Mouse (Mus musculus) spleen, adult 12 weeks (tissue): ENCODE measurements around the gene Olfr522.
"Not testable (repeated sequence)": the region's sequence is repeated elsewhere in the genome, so short reads cannot be mapped to it uniquely, and the experiment has no call there.

Source experiments
- DNase-seq: peaks from one replicate; pipeline ENCODE4 v3.0.0; 2022; ENCODE audit warnings: low spot score

Gene Olfr522

GRCm38 (mm10) chr7:140160363-140160762 is 4.2 kb downstream of the Olfr522 start:
- no peak for DNase-seq

DNA sequence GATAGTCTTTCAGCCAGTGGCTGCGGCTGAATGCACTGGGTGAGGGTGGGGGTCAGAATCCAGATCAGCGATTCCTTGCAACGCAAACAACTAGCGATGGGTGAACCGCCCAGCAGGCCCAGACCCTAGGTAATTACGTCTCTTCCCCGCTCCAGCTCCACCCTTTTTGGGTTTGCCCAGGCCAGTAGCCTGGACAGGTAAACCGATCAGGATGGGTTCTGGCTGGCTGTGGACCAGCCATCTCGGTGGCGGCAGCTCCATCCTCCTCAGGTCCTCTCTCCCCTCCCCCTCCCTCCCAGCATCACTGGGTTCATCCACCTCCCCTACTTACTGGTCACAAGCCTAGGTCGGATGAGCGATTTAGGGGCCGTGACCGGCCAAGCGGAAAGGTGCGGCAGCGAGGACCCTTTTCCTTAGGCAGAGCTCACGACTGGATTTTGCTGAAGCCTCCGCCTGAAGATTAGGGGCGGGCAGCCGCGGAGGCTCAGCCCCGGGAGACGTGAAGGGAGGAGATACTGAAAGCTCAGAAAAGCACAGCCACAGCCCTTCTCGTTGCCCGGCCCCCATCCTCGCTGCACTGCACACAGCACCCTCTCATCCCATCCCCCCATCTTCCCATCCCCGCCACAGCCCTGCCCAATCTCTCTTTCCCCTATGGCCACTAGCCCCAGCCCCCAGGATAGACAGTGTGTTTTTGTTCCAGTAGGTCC is 10.2 kb downstream of the Olfr522 start, which contains the start of gene Sprn:
TSS of gene Sprn (minus strand) at position 660 of the 710 bp plus-strand sequence.
- no peak for DNase-seq

GRCm38 (mm10) chr7:140153829-140154217 is 10.7 kb downstream of the Olfr522 start:
- no peak for DNase-seq

GRCm38 (mm10) chr7:140153383-140153782 is 11.2 kb downstream of the Olfr522 start:
- DNase-seq, result no peak

- DNase-seq, result no peak
Measured at GRCm38 (mm10) chr7:140144550-140144949, 20.0 kb downstream of the Olfr522 start.

- peak; percentile 31 for DNase-seq
Measured at GRCm38 (mm10) chr7:140141350-140141749, 23.2 kb downstream of the Olfr522 start.

DNA sequence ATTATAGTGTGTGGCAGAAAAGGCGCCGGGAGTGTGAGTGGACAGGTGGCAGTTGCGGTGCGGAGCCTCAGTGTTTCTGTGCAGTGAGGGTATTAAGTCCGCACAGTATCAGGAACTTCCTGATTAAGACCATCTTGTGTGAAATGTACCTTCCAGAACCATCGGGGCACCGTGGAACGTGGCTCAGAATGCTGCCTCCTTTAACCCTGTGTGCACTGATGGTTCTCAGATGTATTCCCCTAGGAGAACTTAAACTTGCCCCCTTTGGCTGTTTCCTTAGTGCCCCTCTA is 26.6 kb downstream of the Olfr522 start:
- DNase-seq, result no peak

DNA sequence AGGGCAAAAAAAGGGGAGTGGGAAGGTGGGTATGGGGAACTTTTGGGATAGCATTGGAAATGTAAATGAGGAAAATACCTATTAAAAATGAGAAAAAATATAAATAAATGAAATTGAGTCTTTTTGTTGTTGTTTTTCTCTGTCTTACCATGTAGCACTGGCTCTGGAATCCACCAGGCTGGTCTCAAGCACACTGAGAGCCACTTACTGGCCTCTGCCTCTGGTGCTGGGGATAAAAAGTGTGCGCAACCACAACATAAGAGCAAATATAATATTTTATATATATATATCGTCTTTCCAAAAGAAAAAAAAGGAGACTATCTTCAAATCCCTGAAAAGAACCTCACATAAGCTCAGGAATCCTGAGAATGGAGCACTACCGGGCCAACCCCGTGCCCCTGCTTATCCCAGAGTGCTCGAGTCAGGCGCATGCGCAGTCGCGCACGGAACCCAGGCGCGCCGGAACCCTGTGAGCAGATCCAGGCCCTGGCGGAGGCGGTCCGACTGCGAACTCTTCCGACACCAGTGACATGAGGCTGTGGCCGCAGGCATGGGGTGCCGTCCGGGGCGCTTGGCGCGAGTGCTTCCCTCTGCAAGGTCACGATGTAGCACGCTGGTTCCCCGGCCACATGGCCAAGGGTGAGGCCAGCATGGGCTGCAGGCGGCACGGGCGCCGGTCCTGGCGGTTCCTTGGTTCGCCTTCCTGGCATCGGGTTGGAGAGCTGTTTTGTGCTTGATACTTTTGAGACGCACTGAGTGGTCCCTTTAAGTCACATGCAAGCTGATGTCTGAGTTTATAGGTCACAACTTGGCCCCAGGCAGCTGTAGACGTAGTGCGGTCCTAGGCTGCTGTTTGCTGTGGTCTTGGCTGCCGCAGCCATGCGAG is 27.2 kb downstream of the Olfr522 start, which contains the start of gene Mtg1:
TSS of gene Mtg1 (plus strand) at position 430 of the 886 bp plus-strand sequence.
- peak; percentile 90 for DNase-seq

DNA sequence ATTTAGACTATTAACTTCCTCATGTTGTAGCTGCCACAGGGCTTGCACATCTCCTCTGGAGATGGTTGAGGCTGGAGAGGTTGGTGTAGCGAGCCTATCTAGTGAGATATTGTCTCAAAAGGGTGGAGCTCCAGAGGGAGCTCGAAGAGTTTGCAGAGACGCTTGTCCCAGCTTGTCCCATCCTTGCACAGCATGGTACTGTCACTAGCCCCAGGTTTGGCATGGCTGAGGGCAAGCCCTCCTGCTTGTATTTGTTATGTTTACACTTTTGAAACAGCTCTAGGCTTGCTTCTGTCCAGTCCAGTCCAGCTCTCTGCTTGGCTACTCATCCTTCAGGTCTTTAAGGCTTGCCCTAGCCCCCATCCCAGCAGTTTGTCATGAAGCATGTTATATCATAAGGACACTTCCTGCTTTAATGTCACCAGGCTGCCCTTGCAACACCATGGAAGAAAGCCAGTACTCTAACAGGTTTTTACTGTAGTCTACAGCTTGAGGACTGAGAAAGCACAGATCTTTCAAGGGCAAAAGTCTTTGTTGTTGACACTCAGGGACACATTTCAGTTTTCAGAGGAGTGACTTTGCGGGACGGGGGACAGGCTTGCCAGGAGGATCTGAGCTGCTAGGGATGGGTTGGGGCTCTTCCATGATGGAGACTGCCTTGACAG is 29.3 kb downstream of the Olfr522 start:
- DNase-seq, result no peak

GRCm38 (mm10) chr7:140134033-140134432 is 30.5 kb downstream of the Olfr522 start:
- not testable (repeated sequence) for DNase-seq

DNA sequence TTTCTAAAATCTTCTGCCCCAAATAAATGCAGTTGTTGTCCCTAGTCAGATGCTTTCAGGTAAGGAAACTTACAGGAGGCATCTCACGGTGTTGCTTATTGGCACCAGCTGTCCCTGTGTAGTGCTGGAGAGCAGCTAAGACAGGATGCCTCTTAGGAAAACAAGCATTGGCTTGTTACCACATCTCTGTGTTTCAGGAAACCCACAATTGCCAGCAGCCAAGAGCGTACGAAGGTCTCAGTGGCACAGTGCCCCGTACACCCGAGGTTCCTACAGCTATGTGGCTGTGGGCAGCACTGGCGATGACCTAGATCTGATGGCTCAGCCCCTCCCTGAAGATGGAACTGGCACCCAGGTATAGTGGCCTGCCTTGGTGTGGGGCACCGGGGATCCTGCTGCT is 32.4 kb downstream of the Olfr522 start:
- DNase-seq, result not testable (repeated sequence)

GRCm38 (mm10) chr7:140127911-140128310 is 36.7 kb downstream of the Olfr522 start:
- DNase-seq, result no peak

GRCm38 (mm10) chr7:140126934-140127333 is 37.6 kb downstream of the Olfr522 start:
- no peak for DNase-seq

DNA sequence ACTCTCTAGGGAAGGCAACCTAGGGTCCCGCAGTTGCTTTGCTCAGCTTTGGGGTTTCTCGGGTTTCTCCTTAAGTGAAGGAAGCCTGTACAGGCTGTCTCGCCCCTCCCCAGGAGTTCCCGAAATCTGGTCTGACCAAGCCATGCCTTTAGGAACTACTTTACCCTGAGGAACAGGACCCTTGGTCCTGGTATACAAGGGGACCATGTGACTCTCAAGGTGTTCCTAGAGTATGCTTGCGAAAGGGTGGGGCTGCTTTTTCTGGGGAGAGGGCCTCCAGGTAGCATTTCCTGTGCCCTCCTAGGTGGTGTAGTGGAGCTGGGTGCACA is 38.6 kb downstream of the Olfr522 start:
- no peak for DNase-seq

- peak; percentile 83 for DNase-seq
Measured at GRCm38 (mm10) chr7:140125278-140126021, 39.1 kb downstream of the Olfr522 start.

GRCm38 (mm10) chr7:140124382-140124781 is 40.2 kb downstream of the Olfr522 start:
- DNase-seq, result no peak

- no peak for DNase-seq
Measured at GRCm38 (mm10) chr7:140122765-140123164, 41.8 kb downstream of the Olfr522 start.

- DNase-seq, result no peak
Measured at GRCm38 (mm10) chr7:140121338-140121910, 43.1 kb downstream of the Olfr522 start.

GRCm38 (mm10) chr7:140120484-140120883 is 44.1 kb downstream of the Olfr522 start:
- DNase-seq, result no peak

DNA sequence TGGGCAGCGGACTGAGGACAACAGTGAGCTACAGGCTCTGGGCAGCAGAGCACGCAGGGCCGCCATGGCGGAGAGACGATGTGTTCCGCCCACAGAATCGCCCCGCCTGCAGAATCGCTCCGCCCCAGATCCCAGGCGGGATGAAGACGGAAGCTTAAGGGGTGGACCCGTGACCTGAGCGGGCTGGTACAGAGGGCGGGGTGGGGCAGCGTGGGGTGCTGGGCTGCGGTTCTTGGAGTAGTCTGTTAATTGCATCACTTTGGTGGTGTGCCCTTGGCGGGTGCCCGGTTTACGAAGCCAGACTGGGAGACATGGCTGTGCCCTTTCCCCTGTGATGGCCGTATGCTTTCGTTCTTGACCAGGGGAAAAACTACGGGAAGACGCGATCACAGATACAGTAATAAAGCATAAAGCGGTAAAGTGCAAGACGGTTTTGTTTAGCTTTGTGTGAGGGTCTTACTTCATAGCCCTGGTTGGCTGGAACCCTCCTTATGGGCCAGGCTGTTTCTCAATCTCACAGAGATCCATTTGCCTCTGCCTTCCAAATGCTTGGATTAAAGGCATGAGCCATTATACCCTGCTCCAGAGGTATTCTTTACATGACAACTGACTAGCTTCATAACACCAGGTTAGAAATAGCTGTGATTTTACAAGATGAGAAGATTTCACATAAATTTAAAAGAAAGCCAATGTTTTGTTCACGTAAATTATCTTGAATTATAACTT is 48.1 kb downstream of the Olfr522 start, which contains the start of gene Echs1:
TSS of gene Echs1 (minus strand) at position 148 of the 726 bp plus-strand sequence.
- peak; percentile 82 for DNase-seq
